Mouse (Mus musculus): ENCODE data around the gene Cabcoco1.

Cabcoco1 gene

DNA sequence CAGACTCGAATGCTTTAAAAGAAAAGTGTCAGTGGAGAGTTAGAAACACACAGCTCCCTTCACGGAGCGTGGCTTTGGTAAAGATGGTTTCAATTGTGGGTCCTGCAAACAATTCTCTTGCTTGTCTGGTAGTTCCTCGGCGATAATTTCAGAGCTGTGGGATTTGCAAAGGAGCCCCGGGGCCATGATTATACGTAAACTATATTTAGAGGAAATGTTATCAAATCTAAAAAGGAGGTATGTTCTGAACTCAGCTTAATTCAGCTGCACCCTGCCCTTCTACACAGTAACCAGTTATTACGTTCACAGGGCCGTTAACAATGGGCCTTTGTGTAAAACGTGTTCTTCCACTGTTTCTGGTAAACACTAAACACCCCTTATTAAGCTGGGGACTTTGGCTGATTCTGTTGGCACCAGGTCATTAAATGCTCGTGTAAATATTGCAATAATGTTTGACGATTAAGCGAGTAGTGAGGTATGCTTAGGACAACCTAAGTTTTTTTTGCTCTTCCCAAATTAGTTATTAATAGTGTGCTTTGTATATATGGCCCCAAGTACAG is 106.6 kb downstream of the Cabcoco1 start:
- in situ Hi-C loops (cut with MseI, MboI), result no loop called here

DNA sequence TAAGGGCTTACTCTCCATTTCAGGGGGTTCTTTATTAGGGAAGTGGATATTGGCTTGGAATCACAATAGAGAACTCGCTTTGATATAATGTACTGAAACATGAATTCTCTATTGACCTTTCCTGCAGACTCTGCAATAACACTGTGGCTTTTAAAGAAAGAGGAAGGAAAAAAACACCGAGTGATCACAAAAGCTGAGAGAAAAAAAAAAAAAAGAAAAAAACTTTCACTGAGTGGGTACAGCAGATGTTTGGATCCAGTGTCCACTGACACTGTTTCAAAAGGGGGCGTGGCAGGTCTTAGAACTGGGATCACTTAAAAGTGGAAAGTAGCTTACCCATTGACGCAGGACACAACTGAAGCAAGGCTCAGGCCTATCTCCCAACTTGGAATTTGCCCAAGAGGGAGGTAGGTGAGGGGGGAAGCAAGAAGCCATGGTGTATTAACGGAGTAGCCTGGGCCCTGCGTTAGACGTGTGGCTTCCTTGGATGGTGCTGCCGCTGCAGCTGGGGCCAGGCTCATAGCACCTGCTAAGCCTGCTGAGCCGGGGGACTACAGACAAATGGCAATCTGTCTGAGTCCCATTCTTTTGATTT is 107.6 kb downstream of the Cabcoco1 start:
- in situ Hi-C loops (cut with MseI, MboI), result no loop called here

DNA sequence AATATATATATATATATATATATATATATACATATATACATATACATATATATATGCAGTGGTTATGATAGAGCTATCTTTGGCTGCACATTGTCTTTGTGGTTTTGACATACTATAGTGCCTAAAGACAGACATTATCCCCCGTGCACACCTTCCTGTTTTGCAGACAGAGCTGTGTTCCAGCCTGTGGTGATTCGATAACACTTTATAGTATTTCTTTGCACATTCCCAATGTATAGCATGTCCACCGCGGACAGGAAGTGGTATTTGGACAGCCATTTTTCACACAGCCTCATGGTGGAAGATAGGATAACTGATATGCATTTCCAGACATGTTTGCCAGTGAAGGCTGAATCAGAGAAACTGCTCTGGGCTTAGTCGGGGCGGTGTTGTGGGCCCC is 110.3 kb downstream of the Cabcoco1 start:
- in situ Hi-C loops (cut with MseI, MboI), result no loop called here

DNA sequence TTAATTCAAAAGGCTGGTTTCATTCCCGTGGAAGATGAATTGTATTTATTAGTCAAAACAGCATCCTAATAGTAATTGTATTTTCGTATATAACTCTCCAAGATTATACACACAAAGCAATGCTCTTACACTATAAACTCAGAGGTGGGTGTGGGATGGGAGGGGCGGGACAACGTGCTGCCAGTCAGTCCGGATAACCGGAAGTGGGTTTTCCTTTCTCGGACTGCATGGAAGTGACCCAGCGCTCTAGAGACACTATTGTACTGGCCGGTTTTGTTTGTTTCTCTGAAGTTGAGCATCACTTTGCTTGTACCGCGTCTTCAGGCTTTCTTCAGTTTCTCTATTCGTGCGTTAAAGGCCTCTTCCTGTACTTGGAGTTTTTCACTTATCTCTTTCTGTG is 110.8 kb downstream of the Cabcoco1 start:
- in situ Hi-C loops (cut with MseI, MboI), result no loop called here

DNA sequence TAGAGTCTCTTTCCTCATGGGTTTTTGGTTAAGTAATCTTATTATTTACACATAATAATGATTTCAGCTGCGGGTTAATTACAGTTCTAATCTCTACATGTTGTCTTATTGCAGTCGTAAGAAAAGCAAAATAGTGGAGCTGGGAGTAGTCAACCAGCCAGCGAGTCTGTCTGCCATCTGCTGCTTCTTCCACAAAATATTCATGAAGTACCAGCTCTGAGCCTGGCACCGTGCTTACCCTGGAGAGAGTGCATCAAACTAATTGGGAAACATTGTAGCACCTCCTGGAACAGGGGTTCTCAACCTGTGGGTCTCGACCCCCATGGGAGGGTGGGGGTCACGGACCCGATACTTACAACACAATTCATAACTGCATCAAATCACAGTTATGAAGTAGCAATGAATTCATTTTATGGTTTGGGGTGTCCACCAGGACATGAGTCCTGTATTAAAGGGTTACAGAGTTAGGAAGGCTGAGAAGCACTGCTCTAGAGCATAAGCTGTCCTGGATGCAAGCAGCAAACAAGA is 121.2 kb downstream of the Cabcoco1 start:
- in situ Hi-C loops (cut with MseI, MboI), result no loop called here

DNA sequence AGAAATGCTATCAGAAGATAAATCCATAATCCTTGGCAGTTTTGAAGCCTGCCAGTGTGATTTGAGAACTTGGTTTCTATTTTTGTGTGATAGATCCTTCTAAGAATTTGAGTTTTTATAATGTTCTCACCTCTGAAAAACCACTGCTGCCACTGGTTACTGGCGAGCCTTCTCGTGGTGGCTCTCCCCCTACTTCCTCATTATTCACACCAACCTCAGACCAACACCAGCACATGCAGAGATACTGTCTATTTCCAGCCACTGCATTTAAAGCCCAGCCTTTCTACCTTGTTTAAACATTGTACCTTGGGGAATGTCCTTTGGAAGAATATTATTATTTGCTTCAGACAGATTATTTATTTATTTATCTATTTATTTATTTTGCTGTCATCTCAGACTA is 121.8 kb downstream of the Cabcoco1 start:
- in situ Hi-C loops (cut with MseI, MboI), result no loop called here

DNA sequence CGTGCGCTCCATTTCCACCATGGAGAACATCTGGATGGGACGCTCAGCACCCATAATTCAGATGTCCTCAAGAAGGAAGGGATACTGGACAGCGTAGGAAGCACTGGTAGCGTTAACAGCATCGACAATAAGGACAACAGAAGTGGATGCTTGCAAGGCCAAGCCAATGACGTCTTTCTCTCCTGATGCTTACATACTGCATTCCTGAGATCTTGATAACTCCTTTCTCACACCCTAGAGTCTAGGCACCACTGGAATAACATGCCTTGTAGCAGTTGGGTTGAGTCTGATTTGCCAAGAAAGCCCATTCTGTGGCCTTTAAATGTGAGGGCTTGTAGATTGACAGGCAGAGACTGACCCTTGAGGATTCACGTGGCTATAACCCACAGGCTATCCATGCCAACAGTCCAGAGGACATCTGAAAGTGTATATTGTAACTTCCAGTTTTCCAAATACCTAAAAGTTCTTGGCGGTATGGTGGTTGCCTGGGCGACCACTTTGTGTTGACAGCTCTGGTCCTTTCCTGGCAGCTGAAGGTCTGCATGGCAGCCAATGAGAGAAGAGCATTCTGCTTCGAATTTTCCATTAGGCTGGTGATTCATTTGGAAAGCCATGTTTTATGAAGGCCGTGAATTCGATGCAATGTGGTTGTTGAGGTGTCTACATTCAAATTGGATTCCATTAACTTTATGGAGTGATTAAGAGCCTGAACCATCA is 124.5 kb downstream of the Cabcoco1 start:
- in situ Hi-C loops (cut with MseI, MboI), result no loop called here

DNA sequence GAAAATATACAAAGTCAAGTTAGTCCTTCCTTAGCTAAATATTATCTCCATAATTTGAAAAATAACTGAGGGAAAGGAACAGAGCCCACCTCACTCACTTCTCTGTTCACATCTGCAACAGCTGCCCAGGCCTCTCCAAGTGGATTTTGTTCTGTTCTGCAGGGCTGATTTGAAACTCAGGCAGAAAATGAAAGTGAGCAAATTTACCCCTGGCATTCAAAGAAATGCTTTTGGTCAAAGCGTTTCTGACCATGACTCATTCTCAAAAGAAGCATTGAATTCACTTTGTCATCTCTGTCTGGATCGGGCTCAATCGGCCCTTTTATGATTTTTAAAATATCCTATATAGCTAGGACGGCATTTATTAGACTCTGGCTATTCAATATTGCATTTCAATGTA is 135.8 kb downstream of the Cabcoco1 start:
- in situ Hi-C loops (cut with MseI, MboI), result no loop called here

DNA sequence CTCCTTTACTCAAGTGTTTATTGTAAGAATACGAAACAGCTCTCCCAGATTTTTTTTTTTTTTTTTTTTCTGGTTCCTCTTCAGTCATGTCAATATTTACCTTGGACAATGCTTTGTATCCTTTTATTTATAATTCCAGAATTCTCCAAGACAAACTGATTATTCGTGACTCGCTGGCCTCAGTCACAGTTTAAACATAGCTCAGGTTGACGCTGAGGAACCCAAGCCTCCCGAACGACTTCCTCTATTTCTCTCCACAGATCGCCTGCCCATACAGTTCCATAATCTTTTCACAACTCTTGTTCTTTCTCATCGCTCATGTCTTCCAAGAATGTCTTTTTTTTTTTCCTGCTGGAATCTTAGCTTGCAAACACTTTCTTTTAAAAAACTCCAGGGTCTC is 144.9 kb downstream of the Cabcoco1 start:
- in situ Hi-C loops (cut with MseI, MboI), result no loop called here

DNA sequence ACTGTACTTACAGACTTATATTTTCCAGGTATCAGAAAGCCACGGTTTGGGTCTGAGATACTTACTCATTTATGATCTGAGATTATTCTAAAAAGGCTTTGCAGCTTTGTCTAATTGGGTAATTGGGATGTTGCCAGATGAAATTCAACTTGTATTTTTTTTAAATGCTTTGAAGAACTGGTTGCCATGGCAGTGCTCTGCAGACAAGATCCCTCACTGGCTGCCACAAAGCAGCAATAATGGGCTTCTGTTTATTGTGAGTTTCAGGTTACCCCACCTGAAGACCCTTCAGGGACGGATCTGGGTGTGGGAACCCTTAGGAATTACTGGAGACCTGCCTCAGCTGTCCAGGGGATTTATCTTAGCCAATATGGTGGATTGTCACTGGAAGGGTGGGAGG is 145.6 kb downstream of the Cabcoco1 start:
- in situ Hi-C loops (cut with MseI, MboI), result no loop called here

DNA sequence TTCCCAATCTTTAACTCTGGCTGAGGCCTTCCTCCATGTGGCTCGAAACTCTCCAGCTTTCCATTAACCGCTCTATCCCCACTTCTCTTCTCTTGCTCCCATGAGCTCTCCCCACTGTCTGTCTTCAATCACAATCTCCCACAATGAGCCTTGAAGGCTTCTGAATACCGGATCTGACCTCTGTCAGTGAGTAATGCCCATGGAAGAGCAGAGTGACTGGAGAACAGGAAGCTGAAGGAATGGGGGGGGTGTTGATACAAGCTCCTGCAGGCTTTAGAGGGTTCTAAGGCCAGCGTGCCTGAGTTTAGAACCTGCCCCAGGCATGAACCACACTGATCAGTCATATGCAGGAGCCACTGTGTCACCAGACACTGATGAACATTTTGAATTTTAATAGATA is 150.1 kb downstream of the Cabcoco1 start:
- in situ Hi-C loops (cut with MseI, MboI), result no loop called here

DNA sequence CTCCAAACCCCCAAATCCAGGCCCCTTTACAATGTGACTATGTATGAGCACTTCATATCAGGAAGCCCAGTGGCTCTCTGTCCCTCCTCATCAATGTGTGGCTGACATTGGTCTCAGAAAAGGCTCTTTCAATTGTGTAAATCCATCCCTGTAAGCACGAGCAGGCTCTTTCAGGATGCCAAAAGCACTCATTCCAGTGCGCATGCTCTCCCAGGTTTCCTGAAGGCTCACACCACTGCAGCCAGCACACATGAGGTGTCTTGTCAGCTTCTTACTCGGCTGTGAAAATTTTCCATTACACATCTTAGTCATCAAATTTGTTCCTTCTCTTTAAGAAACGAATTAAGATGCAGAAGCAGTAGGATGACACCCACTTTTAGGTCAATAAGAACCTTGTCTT is 152.9 kb downstream of the Cabcoco1 start:
- in situ Hi-C loops (cut with MseI, MboI), result no loop called here

DNA sequence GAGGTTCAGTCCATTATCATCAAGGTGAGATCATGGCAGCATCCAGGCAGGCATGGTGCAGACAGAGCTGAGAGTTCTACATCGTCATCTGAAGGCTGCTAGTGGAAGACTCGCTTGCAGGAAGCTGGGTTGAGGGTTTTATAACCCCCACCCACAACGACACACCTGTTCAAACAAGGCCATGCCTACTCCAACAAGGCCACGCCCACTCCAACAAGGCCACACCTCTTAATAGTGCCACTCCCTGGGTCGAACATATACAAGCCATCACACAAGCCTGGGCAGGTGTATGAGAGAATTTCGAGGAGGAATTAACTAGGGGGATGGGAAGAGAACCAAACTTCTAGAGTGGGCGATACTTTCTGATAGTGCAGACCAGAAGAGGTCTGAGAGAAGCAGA is 153.6 kb downstream of the Cabcoco1 start:
- in situ Hi-C loops (cut with MseI, MboI), result no loop called here

Data from mouse trophoblast stem cell (cell line).